ENCODE assay signal across 8 mouse cellular contexts in the genomic region with DNA sequence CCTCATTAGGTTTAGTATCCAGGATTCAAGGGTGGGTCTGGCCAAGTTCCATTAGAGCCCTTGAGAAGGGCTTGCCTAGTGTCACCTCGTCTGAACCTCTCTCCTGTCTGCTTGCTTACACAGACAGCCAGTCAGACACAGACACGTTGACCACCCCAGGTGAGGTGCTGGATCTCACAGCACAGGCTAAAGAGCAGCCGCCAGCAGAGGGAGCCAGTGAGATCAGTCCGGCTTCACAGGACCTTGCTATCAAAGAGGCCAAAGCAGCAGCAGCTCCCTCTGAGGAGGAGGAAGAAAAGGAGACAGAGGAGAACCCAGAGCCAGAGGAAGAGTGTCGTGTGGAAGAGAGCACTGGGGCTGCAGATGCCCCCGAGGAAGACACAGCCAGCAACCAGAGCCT. TPM values are rescaled to one million over a fixed set of nuclear protein-coding genes. Genes with fewer than 3 reads are reported as not detected.
A peak's percentile ranks its signal among the peaks of the same experiment; 100 is the strongest.
DNase-seq lines count a peak whose midpoint lies in the region; ATAC-seq and TF ChIP-seq lines count a peak whose summit lies in the region.
"Had no signal": no experiment of that assay in that cellular context is flagged by ENCODE, and none has a peak within 500 bp of the region (broad histone marks: within the 10 kb centered on the region; RNA-seq: fewer than 3 reads in every experiment).

No protein-coding gene starts in this region.

- H3K4me1 ChIP-seq in midbrain, embryonic 14.5 days (ENCODE audit: control insufficient read depth, insufficient read depth, low read length), result no peaks in the 10 kb centered on the region
- H3K4me1 ChIP-seq in small intestine, adult 2 months (ENCODE audit: control insufficient read depth, insufficient read depth, insufficient read length, low read length), result no peaks in the 10 kb centered on the region

- WGBS in midbrain, embryonic 14.5 days, result 20% methylated on average over 6 of the region's 6 CpGs
- WGBS in small intestine, adult 2 months, result 15% methylated on average over 6 of the region's 6 CpGs

- H3K27ac ChIP-seq in midbrain, embryonic 14.5 days (replicated peaks; ENCODE audit: low read depth, low read length), result no peak overlapping the region
- no peak overlapping the region for H3K27ac ChIP-seq in small intestine, adult 2 months (ENCODE audit: insufficient read depth, low read depth, low read length)
- H3K27ac ChIP-seq: liver, embryonic 15.5 days had no signal

- no peak for TF ChIP-seq POLR2A in small intestine, adult 2 months (IDR thresholded peaks at IDR 0.05; ENCODE audit: low read depth, low read length)

- intact Hi-C loops in left cerebral cortex, postnatal 4 days (cut with DNase I), result no loop called here

- no peaks in the 10 kb centered on the region for H3K36me3 ChIP-seq in midbrain, embryonic 14.5 days (ENCODE audit: control insufficient read depth, insufficient read depth, low read length)
- peaks cover 55% of the 10 kb centered on the region for H3K36me3 ChIP-seq in small intestine, adult 2 months (ENCODE audit: control insufficient read depth, insufficient read depth, low read length)

- no peak overlapping the region for H3K4me3 ChIP-seq in midbrain, embryonic 14.5 days (replicated peaks; ENCODE audit: low read depth, low read length)
- H3K4me3 ChIP-seq in small intestine, adult 2 months (ENCODE audit: low read depth, low read length), result no peak overlapping the region
- H3K4me3 ChIP-seq: liver, embryonic 15.5 days had no signal

- H3K9me3 ChIP-seq in midbrain, embryonic 14.5 days (ENCODE audit: control insufficient read depth, low read length), result no peaks in the 10 kb centered on the region
- H3K9me3 ChIP-seq: liver, embryonic 15.5 days had no signal

- no peak overlapping the region for H3K9ac ChIP-seq in midbrain, embryonic 14.5 days (replicated peaks; ENCODE audit: low read length)
- H3K9ac ChIP-seq: liver, embryonic 15.5 days had no signal

- no peak for ATAC-seq in midbrain, embryonic 14.5 days (ENCODE audit: low FRiP score, low TSS enrichment)

- TF ChIP-seq CTCF in small intestine, adult 2 months (IDR thresholded peaks at IDR 0.05; ENCODE audit: extremely low read depth, insufficient read length, insufficient replicate concordance, low read depth, low read length), result peak; percentile 86

- peak; percentile 81 for DNase-seq in adrenal gland, adult 2 months
- DNase-seq in embryo, embryonic 10.5 days (ENCODE audit: low spot score), result peak; percentile 86
- peak; percentile 97 for DNase-seq in heart, adult 11 months
- peak; percentile 89 for DNase-seq in kidney, adult 18-20 months
- peak; percentile 89 for DNase-seq in left cerebral cortex, postnatal 4 days
- peak; percentile 88 for DNase-seq in midbrain, embryonic 14.5 days

- no peaks in the 10 kb centered on the region for H3K27me3 ChIP-seq in midbrain, embryonic 14.5 days (ENCODE audit: control insufficient read depth, insufficient read depth, low read length)
- H3K27me3 ChIP-seq in small intestine, adult 2 months (ENCODE audit: control insufficient read depth, insufficient read depth, low read length), result no peaks in the 10 kb centered on the region
- H3K27me3 ChIP-seq: liver, embryonic 15.5 days had no signal

- no peak overlapping the region for H3K4me2 ChIP-seq in midbrain, embryonic 14.5 days (ENCODE audit: low read length)
- H3K4me2 ChIP-seq: liver, embryonic 15.5 days had no signal

RNA-seq across cellular contexts. Expression of a gene that starts 47.3 kb away (rescaled TPM):
- 100 to 1,000 TPM; 138 to 209 TPM for total RNA-seq in adrenal gland, adult 2 months (2021)
- 3.9 and 5.6 TPM in 2 replicates for polyA plus RNA-seq in adrenal gland, adult 2 months (2012; rRNA removed)
- total RNA-seq in left cerebral cortex, postnatal 4 days (2021), result 10 to 100 TPM; 84.5 to 86.1 TPM
- polyA plus RNA-seq in midbrain, embryonic 14.5 days (2014; fragmentation: Nextera tagmentation; extraction: Ambion mirVana), result 51.7 and 81.1 TPM in 2 replicates
- 1.8 and 3.0 TPM in 2 replicates for polyA plus RNA-seq in small intestine, adult 2 months (2012; rRNA removed)
